Comparison of ENCODE assay signal across 22 mouse cellular contexts in genomic region chr9:118520858-118521257, GRCm38 (mm10). TPM values are rescaled to one million over a fixed set of nuclear protein-coding genes. Genes with fewer than 3 reads are reported as not detected.
DNase-seq lines count a peak whose midpoint lies in the region; ATAC-seq and TF ChIP-seq lines count a peak whose summit lies in the region.
"Had no signal": no experiment of that assay in that cellular context is flagged by ENCODE, and none has a peak within 500 bp of the region (broad histone marks: within the 10 kb centered on the region; RNA-seq: fewer than 3 reads in every experiment).

No protein-coding gene starts in this region.

- no peak overlapping the region for H3K4me3 ChIP-seq in heart, embryonic 13.5 days
- H3K4me3 ChIP-seq in kidney, postnatal 0 days (replicated peaks; ENCODE audit: low read depth, low read length) = no peak overlapping the region
- no peak overlapping the region for H3K4me3 ChIP-seq in heart, postnatal 0 days (ENCODE audit: low read depth, low read length)
- H3K4me3 ChIP-seq: embryonic facial prominence, embryonic 15.5 days; hindbrain, embryonic 15.5 days; left cerebral cortex, adult 2 months; limb, embryonic 10.5 days; midbrain, embryonic 10.5 days had no signal

- peak overlapping the region; percentile 71; the same call in 1 of the 2 replicates for H3K27ac ChIP-seq in heart, embryonic 13.5 days (replicated peaks)
- H3K27ac ChIP-seq in kidney, postnatal 0 days = peak overlapping the region; percentile 25; the same call in 1 of the 2 replicates
- H3K27ac ChIP-seq in heart, postnatal 0 days (ENCODE audit: low read depth) = no peak overlapping the region
- H3K27ac ChIP-seq: embryonic facial prominence, embryonic 15.5 days; hindbrain, embryonic 15.5 days; left cerebral cortex, adult 2 months; limb, embryonic 10.5 days; midbrain, embryonic 10.5 days had no signal

- peaks cover 35% of the 10 kb centered on the region for H3K36me3 ChIP-seq in heart, embryonic 13.5 days
- peaks cover 29% of the 10 kb centered on the region for H3K36me3 ChIP-seq in kidney, postnatal 0 days (ENCODE audit: insufficient read depth, low read length)
- peaks cover 18% of the 10 kb centered on the region for H3K36me3 ChIP-seq in heart, postnatal 0 days (replicated peaks; ENCODE audit: control insufficient read depth, insufficient read depth, low read length)

- no peaks in the 10 kb centered on the region for H3K9me3 ChIP-seq in heart, embryonic 13.5 days
- no peaks in the 10 kb centered on the region for H3K9me3 ChIP-seq in kidney, postnatal 0 days (replicated peaks; ENCODE audit: low read length)
- H3K9me3 ChIP-seq in heart, postnatal 0 days (replicated peaks; ENCODE audit: control insufficient read depth, low read length) = no peaks in the 10 kb centered on the region
- H3K9me3 ChIP-seq: embryonic facial prominence, embryonic 15.5 days; hindbrain, embryonic 15.5 days; limb, embryonic 10.5 days; midbrain, embryonic 10.5 days had no signal

- 0 out of 2 replicates have a peak, but pooled peaks have one; percentile 29 for ATAC-seq in heart, embryonic 13.5 days (ENCODE audit: extremely low read depth, insufficient number of reproducible peaks, low FRiP score, low TSS enrichment)
- ATAC-seq in kidney, postnatal 0 days (replicated peaks; ENCODE audit: low FRiP score, low read depth) = no peak
- peak; percentile 39; the same call in 1 of the 2 replicates for ATAC-seq in heart, postnatal 0 days (ENCODE audit: insufficient read depth, low read depth)
- ATAC-seq: forebrain, embryonic 16.5 days; intestine, embryonic 16.5 days; liver, postnatal 0 days had no signal

- TF ChIP-seq EP300 in heart, postnatal 0 days (IDR thresholded peaks at IDR 0.05; ENCODE audit: low read depth) = no peak

- DNase-seq in adrenal gland, postnatal 14 days = peak; percentile 39
- no peak for DNase-seq in adrenal gland, adult 8-10 months
- no peak for DNase-seq in heart, adult 8-10 months (ENCODE audit: low spot score)
- DNase-seq in kidney, postnatal 0 days (ENCODE audit: low spot score) = peak; percentile 83
- DNase-seq in kidney, adult 18-20 months = no peak
- no peak for DNase-seq in heart, postnatal 0 days (ENCODE audit: low spot score)
- no peak for DNase-seq in cerebellum, adult 9-11 months
- DNase-seq: cerebellum, adult 2 months; layer of hippocampus, adult 9-11 months; liver, postnatal 0 days; lung, postnatal 4 days had no signal

- no peak overlapping the region; the same call in 1 of the 2 replicates for H3K4me2 ChIP-seq in heart, embryonic 13.5 days
- H3K4me2 ChIP-seq in kidney, postnatal 0 days (ENCODE audit: low read length) = no peak overlapping the region
- H3K4me2 ChIP-seq in heart, postnatal 0 days (ENCODE audit: low read depth, low read length) = no peak overlapping the region
- H3K4me2 ChIP-seq: embryonic facial prominence, embryonic 15.5 days; hindbrain, embryonic 15.5 days had no signal

- H3K9ac ChIP-seq in heart, embryonic 13.5 days = peak overlapping the region; percentile 56; the same call in 1 of the 2 replicates
- no peak overlapping the region for H3K9ac ChIP-seq in kidney, postnatal 0 days (ENCODE audit: low read depth, low read length)
- H3K9ac ChIP-seq in heart, postnatal 0 days (replicated peaks; ENCODE audit: low read depth, low read length) = no peak overlapping the region
- H3K9ac ChIP-seq: embryonic facial prominence, embryonic 15.5 days; hindbrain, embryonic 15.5 days; liver, postnatal 0 days had no signal

- H3K4me1 ChIP-seq in heart, embryonic 13.5 days = peaks cover 74% of the 10 kb centered on the region
- H3K4me1 ChIP-seq in kidney, postnatal 0 days (replicated peaks; ENCODE audit: insufficient read depth, low read length) = peaks cover 2% of the 10 kb centered on the region; the same call in 1 of the 2 replicates
- peaks cover 34% of the 10 kb centered on the region for H3K4me1 ChIP-seq in heart, postnatal 0 days (ENCODE audit: control insufficient read depth, insufficient read depth)

- H3K27me3 ChIP-seq in heart, embryonic 13.5 days (replicated peaks) = no peaks in the 10 kb centered on the region
- no peaks in the 10 kb centered on the region for H3K27me3 ChIP-seq in kidney, postnatal 0 days (ENCODE audit: insufficient read depth, low read length)
- H3K27me3 ChIP-seq in heart, postnatal 0 days (ENCODE audit: control insufficient read depth, insufficient read depth, low read length) = no peaks in the 10 kb centered on the region
- H3K27me3 ChIP-seq: embryonic facial prominence, embryonic 15.5 days; hindbrain, embryonic 15.5 days had no signal

- WGBS in heart, embryonic 13.5 days = 22% methylated on average over 3 of the region's 3 CpGs
- 32% methylated on average over 3 of the region's 3 CpGs for WGBS in kidney, postnatal 0 days
- WGBS in heart, postnatal 0 days = 32% methylated on average over 3 of the region's 3 CpGs

- no peak for TF ChIP-seq CTCF in kidney, postnatal 0 days (IDR thresholded peaks at IDR 0.05; ENCODE audit: low read depth)
- no peak for TF ChIP-seq CTCF in heart, postnatal 0 days (IDR thresholded peaks at IDR 0.05; ENCODE audit: low read depth)

RNA-seq across cellular contexts. Expression of gene Golga4, which starts 14.8 kb away (rescaled TPM):
- 103 TPM in 2 replicates for total RNA-seq in adrenal gland, postnatal 14 days (2021)
- 100 to 1,000 TPM; 129 to 187 (median 147) TPM for total RNA-seq in adrenal gland, adult 8-10 months (2022)
- polyA plus RNA-seq in heart, embryonic 13.5 days (2015; fragmentation: Nextera tagmentation; extraction: Ambion mirVana) = 47.5 and 51.0 TPM in 2 replicates
- 100 to 1,000 TPM; 361 to 439 (median 426) TPM for total RNA-seq in heart, adult 8-10 months (2022)
- 38.9 and 46.5 TPM in 2 replicates for polyA plus RNA-seq in kidney, postnatal 0 days (2015; fragmentation: Nextera tagmentation; extraction: Ambion mirVana)
- 56.4 and 57.6 TPM in 2 replicates for total RNA-seq in heart, postnatal 0 days (2014; rRNA removed; ENCODE audit: low replicate concordance)
- 40.9 and 45.3 TPM in 2 replicates for polyA plus RNA-seq in heart, postnatal 0 days (2015; fragmentation: Nextera tagmentation; extraction: Ambion mirVana)

RNA-seq across cellular contexts. Expression of gene Eomes, which starts 42.8 kb away (rescaled TPM):
- 0.22 and 0.86 TPM in 2 replicates for total RNA-seq in adrenal gland, postnatal 14 days (2021)
- under 1 TPM; 0.11 to 0.49 (median 0.43) TPM for total RNA-seq in adrenal gland, adult 8-10 months (2022)
- 0.09 TPM in 1 of 2 replicates, not detected in the other for polyA plus RNA-seq in heart, embryonic 13.5 days (2015; fragmentation: Nextera tagmentation; extraction: Ambion mirVana)
- total RNA-seq in heart, adult 8-10 months (2022) = under 1 TPM in 1 of 4 experiments, not detected in 3; 0.06 TPM
- 0.08 TPM in 1 of 2 replicates, not detected in the other for polyA plus RNA-seq in kidney, postnatal 0 days (2015; fragmentation: Nextera tagmentation; extraction: Ambion mirVana)
- not detected in 2 replicates for total RNA-seq in heart, postnatal 0 days (2014; rRNA removed; ENCODE audit: low replicate concordance)
- not detected in 2 replicates for polyA plus RNA-seq in heart, postnatal 0 days (2015; fragmentation: Nextera tagmentation; extraction: Ambion mirVana)
- total RNA-seq: gastrocnemius, adult 8-10 months; heart, postnatal 10 days; liver, adult 2 months had no signal
- polyA plus RNA-seq: embryonic facial prominence, embryonic 15.5 days; liver, postnatal 0 days had no signal

Comparison
In these comparisons a context has a peak if more than half of its experiments do, and no peak if none do; other contexts are left out.
1. DNase-seq: peak in adrenal gland, postnatal 14 days (single experiment) and kidney, postnatal 0 days (single experiment); none in adrenal gland, adult 8-10 months (single experiment), heart, adult 8-10 months (single experiment), kidney, adult 18-20 months (single experiment), heart, postnatal 0 days (single experiment) and cerebellum, adult 9-11 months (single experiment).